8 mouse cellular contexts compared by ENCODE assay signal in genomic region chr7:44996672-44997071, GRCm38 (mm10). TPM values are rescaled to one million over a fixed set of nuclear protein-coding genes. Genes with fewer than 3 reads are reported as not detected.
DNase-seq lines count a peak whose midpoint lies in the region; ATAC-seq and TF ChIP-seq lines count a peak whose summit lies in the region.

No protein-coding gene starts in this region.

- 11% methylated on average over 10 of the region's 10 CpGs for WGBS in heart, embryonic 14.5 days
- WGBS in heart, embryonic 16.5 days: 10% methylated on average over 10 of the region's 10 CpGs
- WGBS in liver, postnatal 0 days (ENCODE audit: insufficient replicate concordance): 12% methylated on average over 10 of the region's 10 CpGs

- peak overlapping the region; percentile 75 for H3K4me2 ChIP-seq in heart, embryonic 14.5 days (ENCODE audit: low read length)
- H3K4me2 ChIP-seq in heart, embryonic 16.5 days (ENCODE audit: low read depth, low read length): peak overlapping the region; percentile 73
- peak overlapping the region; percentile 74 for H3K4me2 ChIP-seq in liver, postnatal 0 days (ENCODE audit: low read depth, low read length)

- H3K9me3 ChIP-seq in heart, embryonic 14.5 days (ENCODE audit: control insufficient read depth, low read length): no peaks in the 10 kb centered on the region
- no peaks in the 10 kb centered on the region for H3K9me3 ChIP-seq in G1E (replicated peaks)
- no peaks in the 10 kb centered on the region for H3K9me3 ChIP-seq in heart, embryonic 16.5 days (replicated peaks; ENCODE audit: control insufficient read depth, low read length)
- H3K9me3 ChIP-seq in liver, postnatal 0 days (ENCODE audit: low read length): no peaks in the 10 kb centered on the region

- H3K36me3 ChIP-seq in heart, embryonic 14.5 days (ENCODE audit: control insufficient read depth, insufficient read depth, low read length): peaks cover 63% of the 10 kb centered on the region
- peaks cover 80% of the 10 kb centered on the region for H3K36me3 ChIP-seq in G1E (replicated peaks)
- H3K36me3 ChIP-seq in heart, embryonic 16.5 days (ENCODE audit: control insufficient read depth, insufficient read depth): peaks cover 44% of the 10 kb centered on the region
- peaks cover 32% of the 10 kb centered on the region for H3K36me3 ChIP-seq in liver, postnatal 0 days (replicated peaks; ENCODE audit: insufficient read depth, low read length)

- no peaks in the 10 kb centered on the region for H3K27me3 ChIP-seq in heart, embryonic 14.5 days (ENCODE audit: control insufficient read depth, insufficient read depth, low read length)
- H3K27me3 ChIP-seq in G1E (ENCODE audit: insufficient read depth, low read length): no peaks in the 10 kb centered on the region
- H3K27me3 ChIP-seq in heart, embryonic 16.5 days (ENCODE audit: control insufficient read depth, insufficient read depth, low read length): no peaks in the 10 kb centered on the region
- H3K27me3 ChIP-seq in liver, postnatal 0 days (ENCODE audit: insufficient read depth, low read length): no peaks in the 10 kb centered on the region

- intact Hi-C loops in heart, postnatal 25 days (cut with DNase I): no loop called here

- no peak for DNase-seq in heart, postnatal 25 days (ENCODE audit: low spot score)
- DNase-seq in G1E (ENCODE audit: low spot score): no peak
- no peak for DNase-seq in liver, postnatal 0 days
- DNase-seq in cerebellum, adult 11 months: no peak
- no peak for DNase-seq in cerebellum, adult 9-10 months
- DNase-seq in ovary, postnatal 14 days (ENCODE audit: low spot score): no peak

- H3K27ac ChIP-seq in heart, embryonic 14.5 days (replicated peaks in 1 of 2; ENCODE audit: control insufficient read depth in 1 of 2, insufficient read depth in 1 of 2, low read depth in 2 of 2, low read length in 2 of 2): peak overlapping the region; percentile 64 to 83
- H3K27ac ChIP-seq in heart, embryonic 16.5 days (ENCODE audit: low read length): peak overlapping the region; percentile 93
- H3K27ac ChIP-seq in liver, postnatal 0 days (ENCODE audit: low read depth): peak overlapping the region; percentile 24; the same call in 1 of the 2 replicates

- H3K9ac ChIP-seq in heart, embryonic 14.5 days (ENCODE audit: low read length): peak overlapping the region; percentile 88
- H3K9ac ChIP-seq in heart, embryonic 16.5 days (ENCODE audit: low read length): peak overlapping the region; percentile 87
- peak overlapping the region; percentile 79 for H3K9ac ChIP-seq in liver, postnatal 0 days (replicated peaks)

- no peak for ATAC-seq in heart, embryonic 14.5 days (ENCODE audit: insufficient number of reproducible peaks, insufficient read depth, low FRiP score, low read depth)
- no peak for ATAC-seq in G1E (ENCODE audit: extremely low read depth, insufficient number of reproducible peaks, low FRiP score, poor library complexity, severe bottlenecking)
- ATAC-seq in heart, embryonic 16.5 days (replicated peaks; ENCODE audit: extremely low read depth, insufficient read depth, low FRiP score): no peak
- ATAC-seq in liver, postnatal 0 days: no peak

- TF ChIP-seq EP300 in liver, postnatal 0 days (IDR thresholded peaks at IDR 0.05; ENCODE audit: low read depth): no peak

- TF ChIP-seq CTCF in G1E (IDR thresholded peaks at IDR 0.05; ENCODE audit: low read depth, low read length): no peak
- no peak for TF ChIP-seq CTCF in liver, postnatal 0 days (IDR thresholded peaks at IDR 0.05; ENCODE audit: low read depth)

- peak overlapping the region; percentile 58 to 84 for H3K4me3 ChIP-seq in heart, embryonic 14.5 days (ENCODE audit: control insufficient read depth in 1 of 2, insufficient read depth in 1 of 2, low read depth in 1 of 2, low read length in 2 of 2)
- H3K4me3 ChIP-seq in G1E (ENCODE audit: low read depth, low read length): peak overlapping the region; percentile 75
- H3K4me3 ChIP-seq in heart, embryonic 16.5 days (ENCODE audit: low read length): peak overlapping the region; percentile 75
- peak overlapping the region; percentile 63 for H3K4me3 ChIP-seq in liver, postnatal 0 days (ENCODE audit: low read depth, low read length)

- peaks cover 14 to 34% of the 10 kb centered on the region in 2 experiments for H3K4me1 ChIP-seq in heart, embryonic 14.5 days (ENCODE audit: control insufficient read depth in 2 of 2, insufficient read depth in 2 of 2, low read length in 2 of 2)
- peaks cover 66% of the 10 kb centered on the region for H3K4me1 ChIP-seq in G1E (ENCODE audit: insufficient read depth, low read depth, low read length)
- peaks cover 36% of the 10 kb centered on the region for H3K4me1 ChIP-seq in heart, embryonic 16.5 days (ENCODE audit: control insufficient read depth, insufficient read depth, low read length)
- peaks cover 26% of the 10 kb centered on the region for H3K4me1 ChIP-seq in liver, postnatal 0 days (ENCODE audit: insufficient read depth)

RNA-seq across cellular contexts. Expression of gene Irf3, which starts 0.8 kb away (rescaled TPM):
- 57.6 and 60.9 TPM in 2 replicates for polyA plus RNA-seq in heart, embryonic 14.5 days (2014; fragmentation: Nextera tagmentation; extraction: Ambion mirVana)
- 10 to 100 TPM; 28.3 to 30.9 TPM for total RNA-seq in heart, postnatal 25 days (2021)
- total RNA-seq in G1E (2014; fragmentation: Nextera tagmentation) (129 and 135 TPM in 2 replicates), G1E (2017) (107 and 135 TPM in 2 replicates)
- polyA plus RNA-seq in G1E (2012): 65.6 and 87.1 TPM in 2 replicates
- 71.4 and 73.6 TPM in 2 replicates for polyA plus RNA-seq in heart, embryonic 16.5 days (2015; fragmentation: Nextera tagmentation; extraction: Ambion mirVana)
- polyA plus RNA-seq in liver, postnatal 0 days (2015; fragmentation: Nextera tagmentation; extraction: Ambion mirVana): 35.9 and 38.0 TPM in 2 replicates

RNA-seq across cellular contexts. Expression of gene Bcl2l12, which starts 1.8 kb away (rescaled TPM):
- polyA plus RNA-seq in heart, embryonic 14.5 days (2014; fragmentation: Nextera tagmentation; extraction: Ambion mirVana): 34.7 and 35.4 TPM in 2 replicates
- 10 to 100 TPM; 10.2 to 11.2 TPM for total RNA-seq in heart, postnatal 25 days (2021)
- total RNA-seq in G1E (2014; fragmentation: Nextera tagmentation) (11.1 and 13.9 TPM in 2 replicates), G1E (2017) (15.6 and 20.4 TPM in 2 replicates)
- 65.9 and 74.6 TPM in 2 replicates for polyA plus RNA-seq in G1E (2012)
- polyA plus RNA-seq in heart, embryonic 16.5 days (2015; fragmentation: Nextera tagmentation; extraction: Ambion mirVana): 32.2 and 33.3 TPM in 2 replicates
- 11.7 and 13.1 TPM in 2 replicates for polyA plus RNA-seq in liver, postnatal 0 days (2015; fragmentation: Nextera tagmentation; extraction: Ambion mirVana)

RNA-seq across cellular contexts. Expression of gene Prmt1, which starts 10.3 kb away (rescaled TPM):
- polyA plus RNA-seq in heart, embryonic 14.5 days (2014; fragmentation: Nextera tagmentation; extraction: Ambion mirVana): 134 and 145 TPM in 2 replicates
- 100 to 1,000 TPM; 105 to 111 TPM for total RNA-seq in heart, postnatal 25 days (2021)
- 165 and 169 TPM in 2 replicates for total RNA-seq in G1E (2014; fragmentation: Nextera tagmentation)
- total RNA-seq in G1E (2017): 97.2 and 113 TPM in 2 replicates
- 89.5 and 105 TPM in 2 replicates for polyA plus RNA-seq in G1E (2012)
- 355 and 387 TPM in 2 replicates for polyA plus RNA-seq in heart, embryonic 16.5 days (2015; fragmentation: Nextera tagmentation; extraction: Ambion mirVana)
- 73.2 and 76.8 TPM in 2 replicates for polyA plus RNA-seq in liver, postnatal 0 days (2015; fragmentation: Nextera tagmentation; extraction: Ambion mirVana)

RNA-seq across cellular contexts. Expression of gene Scaf1, which starts 19.5 kb away (rescaled TPM):
- polyA plus RNA-seq in heart, embryonic 14.5 days (2014; fragmentation: Nextera tagmentation; extraction: Ambion mirVana): 36.2 and 36.8 TPM in 2 replicates
- total RNA-seq in heart, postnatal 25 days (2021): 10 to 100 TPM; 45.5 to 49.7 TPM
- total RNA-seq in G1E (2014; fragmentation: Nextera tagmentation) (66.0 and 111 TPM in 2 replicates), G1E (2017) (11.3 and 13.5 TPM in 2 replicates)
- polyA plus RNA-seq in G1E (2012): 203 and 244 TPM in 2 replicates
- polyA plus RNA-seq in heart, embryonic 16.5 days (2015; fragmentation: Nextera tagmentation; extraction: Ambion mirVana): 22.7 and 26.4 TPM in 2 replicates
- polyA plus RNA-seq in liver, postnatal 0 days (2015; fragmentation: Nextera tagmentation; extraction: Ambion mirVana): 7.5 and 8.1 TPM in 2 replicates

RNA-seq across cellular contexts. Expression of gene Rras, which starts 21.1 kb away (rescaled TPM):
- 98.6 and 108 TPM in 2 replicates for polyA plus RNA-seq in heart, embryonic 14.5 days (2014; fragmentation: Nextera tagmentation; extraction: Ambion mirVana)
- total RNA-seq in heart, postnatal 25 days (2021): 10 to 100 TPM; 48.9 to 56.6 TPM
- total RNA-seq in G1E (2014; fragmentation: Nextera tagmentation) (16.3 and 22.1 TPM in 2 replicates), G1E (2017) (3.1 and 3.2 TPM in 2 replicates)
- polyA plus RNA-seq in G1E (2012): 5.6 and 6.9 TPM in 2 replicates
- 74.8 and 85.0 TPM in 2 replicates for polyA plus RNA-seq in heart, embryonic 16.5 days (2015; fragmentation: Nextera tagmentation; extraction: Ambion mirVana)
- polyA plus RNA-seq in liver, postnatal 0 days (2015; fragmentation: Nextera tagmentation; extraction: Ambion mirVana): 25.4 and 31.4 TPM in 2 replicates

Comparison
In these comparisons a context has a peak if more than half of its experiments do, and no peak if none do; other contexts are left out.
1. H3K27ac ChIP-seq: peak in every context shown above with its lines; median percentile 93 in heart, embryonic 16.5 days; 74 in heart, embryonic 14.5 days; 24 in liver, postnatal 0 days.